In genomic region chr16:55895651-55896095, GRCm38 (mm10) we compare ENCODE assay signal across 8 mouse cellular contexts. TPM values are rescaled to one million over a fixed set of nuclear protein-coding genes. Genes with fewer than 3 reads are reported as not detected.
A peak's percentile ranks its signal among the peaks of the same experiment; 100 is the strongest.
DNase-seq lines count a peak whose midpoint lies in the region; ATAC-seq and TF ChIP-seq lines count a peak whose summit lies in the region.

No protein-coding gene starts in this region.

- 4% methylated on average over 9 of the region's 9 CpGs for WGBS in heart, embryonic 14.5 days
- 7% methylated on average over 9 of the region's 9 CpGs for WGBS in limb, embryonic 11.5 days
- 2% methylated on average over 9 of the region's 9 CpGs for WGBS in midbrain, postnatal 0 days

- H3K4me2 ChIP-seq in heart, embryonic 14.5 days (ENCODE audit: low read length), result peak overlapping the region; percentile 93
- H3K4me2 ChIP-seq in limb, embryonic 11.5 days (ENCODE audit: low read depth, severe bottlenecking), result peak overlapping the region; percentile 60
- peak overlapping the region; percentile 82 for H3K4me2 ChIP-seq in midbrain, postnatal 0 days (ENCODE audit: low read depth, low read length, poor library complexity, severe bottlenecking)

- no peak for ATAC-seq in heart, embryonic 14.5 days (ENCODE audit: insufficient number of reproducible peaks, insufficient read depth, low FRiP score, low read depth)
- ATAC-seq in limb, embryonic 11.5 days (ENCODE audit: insufficient number of reproducible peaks, low FRiP score, low TSS enrichment, low read depth), result peak; percentile 42
- peak; percentile 18 for ATAC-seq in midbrain, postnatal 0 days (ENCODE audit: low FRiP score)

- peak overlapping the region; percentile 41 to 73 for H3K27ac ChIP-seq in heart, embryonic 14.5 days (replicated peaks in 1 of 2; ENCODE audit: control insufficient read depth in 1 of 2, insufficient read depth in 1 of 2, low read depth in 2 of 2, low read length in 2 of 2)
- no peak overlapping the region for H3K27ac ChIP-seq in limb, embryonic 11.5 days (replicated peaks; ENCODE audit: low read depth, low read length)
- peak overlapping the region; percentile 85 for H3K27ac ChIP-seq in midbrain, postnatal 0 days (ENCODE audit: low read depth, low read length)

- H3K4me3 ChIP-seq in heart, embryonic 14.5 days (ENCODE audit: control insufficient read depth in 1 of 2, insufficient read depth in 1 of 2, low read depth in 1 of 2, low read length in 2 of 2), result peak overlapping the region; percentile 78 to 81
- H3K4me3 ChIP-seq in erythroblast, embryonic 14.5 days (replicated peaks), result peak overlapping the region; percentile 87
- H3K4me3 ChIP-seq in limb, embryonic 11.5 days (ENCODE audit: low read depth, low read length), result peak overlapping the region; percentile 65
- H3K4me3 ChIP-seq in midbrain, postnatal 0 days (ENCODE audit: low read depth, low read length), result peak overlapping the region; percentile 76

- peak overlapping the region; percentile 78 for H3K9ac ChIP-seq in heart, embryonic 14.5 days (ENCODE audit: low read length)
- H3K9ac ChIP-seq in limb, embryonic 11.5 days (ENCODE audit: low read length), result peak overlapping the region; percentile 69
- H3K9ac ChIP-seq in midbrain, postnatal 0 days (replicated peaks; ENCODE audit: low read length, poor library complexity, severe bottlenecking), result peak overlapping the region; percentile 81

- peak; percentile 25; the same call in 1 of the 2 replicates for TF ChIP-seq CTCF in midbrain, postnatal 0 days (IDR thresholded peaks at IDR 0.05)

- H3K4me1 ChIP-seq in heart, embryonic 14.5 days (ENCODE audit: control insufficient read depth in 2 of 2, insufficient read depth in 2 of 2, low read length in 2 of 2), result peaks cover 7 to 14% of the 10 kb centered on the region in 2 experiments
- peaks cover 50% of the 10 kb centered on the region for H3K4me1 ChIP-seq in erythroblast, embryonic 14.5 days (ENCODE audit: control insufficient read depth)
- no peaks in the 10 kb centered on the region for H3K4me1 ChIP-seq in limb, embryonic 11.5 days (ENCODE audit: control insufficient read depth, insufficient read depth, low read length)
- H3K4me1 ChIP-seq in midbrain, postnatal 0 days (ENCODE audit: insufficient read depth, low read length), result peaks cover 9% of the 10 kb centered on the region; the same call in 1 of the 2 replicates

- no peaks in the 10 kb centered on the region for H3K36me3 ChIP-seq in heart, embryonic 14.5 days (ENCODE audit: control insufficient read depth, insufficient read depth, low read length)
- H3K36me3 ChIP-seq in erythroblast, embryonic 14.5 days (ENCODE audit: control insufficient read depth), result peaks cover 3% of the 10 kb centered on the region; the same call in 1 of the 2 replicates
- no peaks in the 10 kb centered on the region for H3K36me3 ChIP-seq in limb, embryonic 11.5 days (ENCODE audit: control insufficient read depth, insufficient read depth, low read length)
- no peaks in the 10 kb centered on the region for H3K36me3 ChIP-seq in midbrain, postnatal 0 days (ENCODE audit: insufficient read depth, low read length)

- intact Hi-C loops in heart, postnatal 25 days (cut with DNase I), result no loop called here

- DNase-seq in heart, postnatal 25 days (ENCODE audit: low spot score), result no peak
- DNase-seq in ES-CJ7 (ENCODE audit: low read depth, low spot score), result peak; percentile 51
- DNase-seq in limb, embryonic 11.5 days (ENCODE audit: low spot score), result no peak
- DNase-seq in midbrain, postnatal 0 days (ENCODE audit: low spot score), result no peak
- no peak for DNase-seq in adrenal gland, adult 8-10 months
- DNase-seq in left cerebral cortex, adult 8-10 months (ENCODE audit: low spot score in 2 of 2), result no peak

- no peaks in the 10 kb centered on the region for H3K9me3 ChIP-seq in heart, embryonic 14.5 days (ENCODE audit: control insufficient read depth, low read length)
- no peaks in the 10 kb centered on the region for H3K9me3 ChIP-seq in erythroblast, embryonic 14.5 days (ENCODE audit: control insufficient read depth, low read length)
- no peaks in the 10 kb centered on the region for H3K9me3 ChIP-seq in limb, embryonic 11.5 days (ENCODE audit: control insufficient read depth, low read length)
- no peaks in the 10 kb centered on the region for H3K9me3 ChIP-seq in midbrain, postnatal 0 days (ENCODE audit: low read length)

- H3K27me3 ChIP-seq in heart, embryonic 14.5 days (ENCODE audit: control insufficient read depth, insufficient read depth, low read length), result no peaks in the 10 kb centered on the region
- no peaks in the 10 kb centered on the region for H3K27me3 ChIP-seq in erythroblast, embryonic 14.5 days (ENCODE audit: control insufficient read depth)
- H3K27me3 ChIP-seq in limb, embryonic 11.5 days (ENCODE audit: control insufficient read depth, insufficient read depth, low read length), result no peaks in the 10 kb centered on the region
- no peaks in the 10 kb centered on the region for H3K27me3 ChIP-seq in midbrain, postnatal 0 days (ENCODE audit: insufficient read depth, low read length)

RNA-seq across cellular contexts. Expression of gene Nxpe3, which starts 0.6 kb away (rescaled TPM):
- 0.50 and 0.72 TPM in 2 replicates for polyA plus RNA-seq in heart, embryonic 14.5 days (2014; fragmentation: Nextera tagmentation; extraction: Ambion mirVana)
- under 1 TPM; 0.31 to 0.42 TPM for total RNA-seq in heart, postnatal 25 days (2021)
- 0.03 TPM in 1 of 2 replicates, not detected in the other for polyA plus RNA-seq in erythroblast, embryonic 14.5 days (2012)
- 0.94 and 1.0 TPM in 2 replicates for polyA plus RNA-seq in limb, embryonic 11.5 days (2014; fragmentation: Nextera tagmentation; extraction: Ambion mirVana)
- total RNA-seq in midbrain, postnatal 0 days (2014; rRNA removed), result 2.0 and 2.7 TPM in 2 replicates
- polyA plus RNA-seq in midbrain, postnatal 0 days (2015; fragmentation: Nextera tagmentation; extraction: Ambion mirVana), result 0.77 and 1.1 TPM in 2 replicates
- total RNA-seq in adrenal gland, adult 8-10 months (2022), result 1 to 10 TPM; 2.0 to 3.4 (median 2.7) TPM
- total RNA-seq in left cerebral cortex, adult 8-10 months (2022), result 10 to 100 TPM; 11.3 to 13.0 (median 11.6) TPM

RNA-seq across cellular contexts. Expression of gene Cep97, which starts 39.0 kb away (rescaled TPM):
- polyA plus RNA-seq in heart, embryonic 14.5 days (2014; fragmentation: Nextera tagmentation; extraction: Ambion mirVana), result 10.0 and 11.8 TPM in 2 replicates
- total RNA-seq in heart, postnatal 25 days (2021), result 1 to 10 TPM; 6.0 to 6.4 TPM
- polyA plus RNA-seq in erythroblast, embryonic 14.5 days (2012), result 0.25 and 0.26 TPM in 2 replicates
- polyA plus RNA-seq in limb, embryonic 11.5 days (2014; fragmentation: Nextera tagmentation; extraction: Ambion mirVana), result 13.4 and 16.0 TPM in 2 replicates
- 7.7 and 11.5 TPM in 2 replicates for total RNA-seq in midbrain, postnatal 0 days (2014; rRNA removed)
- 6.1 and 6.8 TPM in 2 replicates for polyA plus RNA-seq in midbrain, postnatal 0 days (2015; fragmentation: Nextera tagmentation; extraction: Ambion mirVana)
- total RNA-seq in adrenal gland, adult 8-10 months (2022), result 10 to 100 TPM; 10.4 to 15.0 (median 12.8) TPM
- 10 to 100 TPM; 13.0 to 17.7 (median 15.0) TPM for total RNA-seq in left cerebral cortex, adult 8-10 months (2022)

RNA-seq across cellular contexts. Expression of gene Nfkbiz, which starts 57.0 kb away (rescaled TPM):
- polyA plus RNA-seq in heart, embryonic 14.5 days (2014; fragmentation: Nextera tagmentation; extraction: Ambion mirVana), result 2.7 and 3.1 TPM in 2 replicates
- 1 to 10 TPM; 2.2 to 2.3 TPM for total RNA-seq in heart, postnatal 25 days (2021)
- 0.04 and 0.09 TPM in 2 replicates for polyA plus RNA-seq in erythroblast, embryonic 14.5 days (2012)
- 4.1 and 4.4 TPM in 2 replicates for polyA plus RNA-seq in limb, embryonic 11.5 days (2014; fragmentation: Nextera tagmentation; extraction: Ambion mirVana)
- total RNA-seq in midbrain, postnatal 0 days (2014; rRNA removed), result 2.6 and 3.2 TPM in 2 replicates
- polyA plus RNA-seq in midbrain, postnatal 0 days (2015; fragmentation: Nextera tagmentation; extraction: Ambion mirVana), result 0.96 and 1.3 TPM in 2 replicates
- 1 to 10 TPM; 3.4 to 8.0 (median 5.0) TPM for total RNA-seq in adrenal gland, adult 8-10 months (2022)
- 1 to 10 TPM; 3.3 to 4.8 (median 3.9) TPM for total RNA-seq in left cerebral cortex, adult 8-10 months (2022)
